Mouse (Mus musculus) urinary bladder, adult 18-20 months (tissue): Measurements from ENCODE around the gene Setd1a.
"Not testable (repeated sequence)": the region's sequence is repeated elsewhere in the genome, so short reads cannot be mapped to it uniquely, and the experiment has no call there.

Source experiments
- DNase-seq, 2 experiments: peaks; one replicate each; pipeline ENCODE4 v3.0.0; 2022; ENCODE audit warnings: low spot score in 2 of 2, mixed read lengths in 2 of 2

Setd1a gene

GRCm38 (mm10) chr7:127766851-127767609 is 9.4 kb upstream of the Setd1a start:
- DNase-seq = no peak

GRCm38 (mm10) chr7:127767671-127768345 is 8.7 kb upstream of the Setd1a start:
- no peak for DNase-seq

GRCm38 (mm10) chr7:127768346-127768996 is 8.0 kb upstream of the Setd1a start:
- DNase-seq = peak in 1 of 2 experiments; percentile 86

- DNase-seq = peak in 1 of 2 experiments; percentile 88
These were observed 7.4 kb upstream of the Setd1a start for GRCm38 (mm10) chr7:127768997-127769593.

- DNase-seq = peak; percentile 84 to 93
These were observed 6.8 kb upstream of the Setd1a start, which contains the start of gene Orai3 for GRCm38 (mm10) chr7:127769651-127770038. Gene Orai3, plus strand, starts transcription at chr7:127769815.

GRCm38 (mm10) chr7:127770039-127770905 is 6.2 kb upstream of the Setd1a start:
- no peak for DNase-seq

GRCm38 (mm10) chr7:127771262-127771661 is 5.2 kb upstream of the Setd1a start:
- no peak for DNase-seq

GRCm38 (mm10) chr7:127772080-127772479 is 4.4 kb upstream of the Setd1a start:
- peak in 1 of 2 experiments; percentile 52 for DNase-seq

GRCm38 (mm10) chr7:127772557-127772956 is 3.9 kb upstream of the Setd1a start:
- no peak for DNase-seq

GRCm38 (mm10) chr7:127773664-127774384 is 2.6 kb upstream of the Setd1a start:
- peak in 1 of 2 experiments; percentile 19 for DNase-seq

GRCm38 (mm10) chr7:127775837-127776236 is 633 bp upstream of the Setd1a start:
- DNase-seq = not testable (repeated sequence)

- peak; percentile 91 to 97 for DNase-seq
These were observed 506 bp downstream of the Setd1a start for GRCm38 (mm10) chr7:127776878-127777473.

GRCm38 (mm10) chr7:127777474-127778266 is 1.2 kb downstream of the Setd1a start:
- DNase-seq = peak in 1 of 2 experiments; percentile 52

GRCm38 (mm10) chr7:127778350-127778749 is 1.9 kb downstream of the Setd1a start:
- DNase-seq = no peak

- DNase-seq = no peak
These were observed 8.8 kb downstream of the Setd1a start, which contains the start of gene Gm49388 for GRCm38 (mm10) chr7:127785308-127785707. Gene Gm49388, plus strand, starts transcription at chr7:127785608.

- no peak for DNase-seq
These were observed 20.8 kb downstream of the Setd1a start for GRCm38 (mm10) chr7:127797076-127797845.

- DNase-seq = no peak
These were observed 22.1 kb downstream of the Setd1a start for GRCm38 (mm10) chr7:127798591-127798990.

- DNase-seq = no peak
These were observed 22.7 kb downstream of the Setd1a start for GRCm38 (mm10) chr7:127799211-127799610.
